Mouse (Mus musculus) heart, embryonic 13.5 days (tissue): ENCODE results near the gene Evx2. TPM values are rescaled to one million over a fixed set of nuclear protein-coding genes. Genes with fewer than 3 reads are reported as not detected.

ENCODE experiments used
- ATAC-seq: fragments of 200-750 bp; cut with Nextera tagmentation; 2 replicates; pipeline ENCODE4 v1.8.0; 2017; ENCODE audit warnings: moderate TSS enrichment; ENCODE audit not compliant: insufficient number of reproducible peaks, low FRiP score, low TSS enrichment; ENCODE audit errors: extremely low read depth
- H3K27ac ChIP-seq: fragments of 300-500 bp; sonication (generic); replicated peaks from 2 replicates; pipeline ENCODE4 v1.5.1; 2015; ENCODE audit warnings: moderate library complexity, mild to moderate bottlenecking, inconsistent platforms
- H3K27me3 ChIP-seq: fragments of 300-500 bp; sonication (generic); replicated peaks from 2 replicates; pipeline ENCODE4 v1.6.1; 2015; ENCODE audit warnings: mild to moderate bottlenecking, inconsistent platforms
- H3K36me3 ChIP-seq: fragments of 300-500 bp; sonication (generic); 2 replicates; pipeline ENCODE4 v1.6.1; 2015; ENCODE audit warnings: mild to moderate bottlenecking, inconsistent platforms
- H3K4me1 ChIP-seq: fragments of 300-500 bp; sonication (generic); 2 replicates; pipeline ENCODE4 v1.6.1; 2015; ENCODE audit warnings: inconsistent platforms
- H3K4me2 ChIP-seq: fragments of 300-500 bp; sonication (generic); 2 replicates; pipeline ENCODE4 v1.6.1; 2015; ENCODE audit warnings: inconsistent platforms, mild to moderate bottlenecking, moderate library complexity
- H3K4me3 ChIP-seq: fragments of 300-500 bp; sonication (generic); 2 replicates; pipeline ENCODE4 v1.5.1; 2015; ENCODE audit warnings: moderate library complexity, mild to moderate bottlenecking, inconsistent platforms
- H3K9ac ChIP-seq: fragments of 300-500 bp; sonication (generic); 2 replicates; pipeline ENCODE4 v1.6.1; 2015; ENCODE audit warnings: inconsistent platforms, mild to moderate bottlenecking, moderate library complexity
- H3K9me3 ChIP-seq: fragments of 300-500 bp; sonication (generic); 2 replicates; pipeline ENCODE4 v1.6.1; 2016; ENCODE audit warnings: inconsistent platforms
- WGBS: fragments of 180-500 bp; shearing (Covaris S2); methylation state at CpG from one replicate; pipeline ENCODE4 v1.1.7; 2015; ENCODE audit warnings: mixed read lengths; 5-methylcytosine and 5-hydroxymethylcytosine counted together
- polyA plus RNA-seq: library from polyadenylated mRNA; unstranded; fragments of >200 nt; fragmentation: Nextera tagmentation; extraction: Ambion mirVana; gene quantifications from 2 replicates; pipeline ENCODE4 v1.2.1, GENCODE M21; 2015

The Evx2 gene
- polyA plus RNA-seq, 1 experiment from 2014 or later, result not detected

DNA sequence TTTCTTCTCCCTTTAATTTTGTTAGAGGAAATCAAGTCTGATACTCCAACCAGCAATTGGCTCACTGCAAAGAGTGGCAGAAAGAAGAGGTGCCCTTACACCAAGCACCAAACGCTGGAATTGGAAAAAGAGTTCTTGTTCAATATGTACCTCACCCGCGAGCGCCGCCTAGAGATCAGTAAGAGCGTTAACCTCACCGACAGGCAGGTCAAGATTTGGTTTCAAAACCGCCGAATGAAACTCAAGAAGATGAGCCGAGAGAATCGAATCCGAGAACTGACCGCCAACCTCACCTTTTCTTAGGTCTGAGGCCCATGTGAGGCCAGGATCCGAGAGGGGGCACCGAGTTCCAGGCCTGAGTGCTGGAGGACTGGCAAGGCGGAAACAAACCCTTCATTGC is 34.7 kb upstream of the Evx2 start:
- Histone ChIP-seq H3K9me3 (no peaks in the 10 kb centered on the region), H3K4me1 (peaks cover 21% of the 10 kb centered on the region), H3K4me2 (no peak overlapping the region), H3K27ac (no peak overlapping the region), H3K4me3 (no peak overlapping the region), H3K27me3 (peaks cover 97% of the 10 kb centered on the region), H3K36me3 (no peaks in the 10 kb centered on the region), H3K9ac (no peak overlapping the region)
- ATAC-seq, result no peak
- WGBS, result 2% methylated on average over 16 of the region's 16 CpGs

DNA sequence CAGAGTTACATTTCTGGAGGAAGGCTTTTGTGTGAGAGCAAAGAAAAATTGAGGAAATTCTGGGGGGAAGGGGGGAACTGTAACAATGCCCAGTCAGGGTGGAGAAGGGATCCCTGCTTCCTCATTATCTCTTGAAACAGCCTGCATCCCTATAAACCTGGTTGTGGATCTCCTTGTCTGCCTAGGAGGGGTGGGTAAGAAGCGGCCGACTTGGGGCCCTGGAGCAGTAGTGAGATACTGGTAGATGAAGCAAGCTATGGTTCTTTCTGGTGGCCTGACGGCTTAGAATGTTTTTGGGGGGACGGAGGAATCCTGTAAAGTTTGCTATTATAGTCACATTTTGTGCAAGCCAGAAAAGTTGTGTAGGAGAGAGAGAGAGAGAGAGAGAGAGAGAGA is 34.1 kb upstream of the Evx2 start:
- Histone ChIP-seq H3K9ac (no peak overlapping the region), H3K27me3 (peaks cover 97% of the 10 kb centered on the region), H3K4me1 (peaks cover 19% of the 10 kb centered on the region), H3K36me3 (no peaks in the 10 kb centered on the region), H3K27ac (no peak overlapping the region), H3K4me2 (no peak overlapping the region), H3K4me3 (no peak overlapping the region), H3K9me3 (no peaks in the 10 kb centered on the region)
- ATAC-seq, result no peak
- 13% methylated on average over 4 of the region's 4 CpGs for WGBS

DNA sequence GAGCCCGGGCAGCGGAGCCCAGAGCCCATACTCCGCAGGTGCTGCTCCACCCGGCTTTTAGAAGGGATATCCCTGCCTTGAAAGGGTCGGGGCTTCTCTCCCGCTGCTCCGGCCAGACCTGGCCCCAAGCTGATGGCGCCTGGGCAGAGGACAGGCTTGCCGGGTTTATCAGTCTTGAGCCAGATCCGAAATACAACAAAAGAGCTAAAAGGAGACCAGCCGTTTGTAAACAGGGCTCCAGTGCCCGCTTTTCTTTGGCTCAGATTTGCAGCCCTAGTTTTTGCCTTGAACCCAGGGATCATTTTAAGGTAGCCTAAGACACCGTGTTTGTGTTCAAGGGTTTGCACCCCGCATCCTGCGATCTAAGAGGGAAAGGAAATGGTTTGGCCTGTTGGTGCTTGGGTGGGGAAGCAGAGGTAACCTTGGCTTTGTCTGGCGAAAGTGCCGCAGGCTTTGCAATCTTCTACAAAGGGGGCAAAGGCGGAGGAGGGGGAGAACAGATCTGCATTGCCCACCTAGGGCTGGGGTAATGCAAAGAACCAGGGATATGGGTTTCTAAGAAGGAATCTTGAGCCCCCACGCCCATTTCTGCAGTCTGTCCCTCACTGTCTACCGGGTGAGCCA is 33.6 kb upstream of the Evx2 start:
- peaks cover 14% of the 10 kb centered on the region for H3K4me1 ChIP-seq
- no peak overlapping the region for H3K4me2 ChIP-seq
- no peak overlapping the region for H3K4me3 ChIP-seq
- no peak overlapping the region for H3K27ac ChIP-seq
- 1% methylated on average over 20 of the region's 20 CpGs for WGBS
- no peak overlapping the region for H3K9ac ChIP-seq
- no peaks in the 10 kb centered on the region for H3K9me3 ChIP-seq
- H3K36me3 ChIP-seq, result no peaks in the 10 kb centered on the region
- peaks cover 97% of the 10 kb centered on the region for H3K27me3 ChIP-seq
- ATAC-seq, result no peak

DNA sequence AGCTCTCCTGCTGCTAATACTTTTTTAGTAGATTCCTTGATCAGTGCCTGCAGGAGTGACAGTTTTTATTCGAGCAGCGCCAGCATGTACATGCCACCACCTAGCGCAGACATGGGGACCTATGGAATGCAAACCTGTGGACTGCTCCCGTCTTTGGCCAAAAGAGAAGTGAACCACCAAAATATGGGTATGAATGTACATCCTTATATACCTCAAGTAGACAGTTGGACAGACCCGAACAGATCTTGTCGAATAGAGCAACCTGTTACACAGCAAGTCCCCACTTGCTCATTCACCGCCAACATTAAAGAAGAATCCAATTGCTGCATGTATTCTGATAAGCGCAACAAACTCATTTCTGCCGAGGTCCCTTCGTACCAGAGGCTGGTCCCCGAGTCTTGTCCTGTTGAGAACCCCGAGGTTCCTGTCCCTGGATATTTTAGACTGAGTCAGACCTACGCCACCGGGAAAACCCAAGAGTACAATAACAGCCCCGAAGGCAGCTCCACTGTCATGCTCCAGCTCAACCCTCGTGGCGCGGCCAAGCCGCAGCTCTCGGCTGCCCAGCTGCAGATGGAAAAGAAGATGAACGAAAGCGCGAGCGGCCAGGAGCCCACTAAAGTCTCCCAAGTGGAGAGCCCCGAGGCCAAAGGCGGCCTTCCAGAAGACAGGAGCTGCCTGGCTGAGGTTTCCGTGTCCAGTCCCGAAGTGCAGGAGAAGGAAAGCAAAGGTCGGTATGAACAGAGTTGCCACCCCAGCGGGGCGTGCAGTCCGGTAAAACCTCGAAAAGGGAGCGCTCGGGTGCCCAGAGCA is 32.8 kb upstream of the Evx2 start:
- no peak overlapping the region for H3K4me3 ChIP-seq
- H3K9ac ChIP-seq, result no peak overlapping the region
- no peak; the same call in 1 of the 2 replicates for ATAC-seq
- H3K27me3 ChIP-seq, result peaks cover 97% of the 10 kb centered on the region
- H3K4me1 ChIP-seq, result peaks cover 8% of the 10 kb centered on the region
- WGBS, result 4% methylated on average over 35 of the region's 35 CpGs
- no peak overlapping the region for H3K27ac ChIP-seq
- no peak overlapping the region for H3K4me2 ChIP-seq
- H3K36me3 ChIP-seq, result no peaks in the 10 kb centered on the region
- H3K9me3 ChIP-seq, result no peaks in the 10 kb centered on the region

DNA sequence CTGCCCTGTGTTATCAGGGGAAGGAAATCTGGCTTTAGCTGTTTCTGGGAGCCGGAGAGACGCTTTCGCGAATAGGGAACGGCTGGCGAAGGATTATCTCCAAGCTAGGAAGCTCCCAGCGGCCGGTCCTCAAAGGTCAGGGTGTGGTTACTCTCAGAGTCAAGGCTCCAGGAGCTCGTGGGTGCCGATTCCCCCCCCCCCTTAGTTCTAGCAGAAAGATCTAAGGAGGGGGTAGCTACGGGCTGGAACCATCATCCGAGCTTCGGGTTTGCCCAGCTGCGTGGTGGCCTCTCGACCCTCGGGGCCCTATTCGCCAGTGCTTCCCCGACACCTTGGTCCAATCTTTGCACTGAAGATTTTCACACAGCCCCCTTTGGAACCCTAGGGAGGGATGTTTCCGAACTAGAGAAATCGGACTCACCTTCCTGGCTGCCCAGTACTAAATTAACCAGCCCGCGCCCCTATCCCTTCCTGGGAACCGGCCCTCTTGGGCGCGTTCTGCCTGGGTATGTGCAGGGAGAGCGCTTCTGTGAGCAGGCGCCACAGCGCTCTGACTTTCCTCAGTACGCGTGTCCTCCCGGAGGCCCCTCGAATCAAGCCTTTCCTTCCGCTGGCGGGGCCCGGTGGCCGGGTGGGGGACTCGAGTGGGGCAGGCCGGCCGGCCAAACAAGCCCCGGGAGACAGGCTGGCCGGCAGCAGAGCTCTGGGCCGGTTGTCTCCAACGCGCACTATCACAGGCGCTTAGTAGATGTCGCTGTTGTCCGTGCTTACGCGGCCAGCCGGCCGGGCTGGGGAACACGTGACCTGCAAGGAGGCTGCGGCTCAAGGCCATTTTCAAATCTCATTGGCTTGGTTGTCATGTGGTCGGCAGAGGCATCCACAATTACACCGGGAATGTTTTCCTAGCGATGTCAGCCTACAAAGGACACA is 31.9 kb upstream of the Evx2 start, which contains the start of gene Hoxd10:
Hoxd10 (plus strand) TSS at position 903 of the 930 bp plus-strand sequence.
- Histone ChIP-seq H3K9me3 (no peaks in the 10 kb centered on the region), H3K27me3 (peaks cover 97% of the 10 kb centered on the region)

DNA sequence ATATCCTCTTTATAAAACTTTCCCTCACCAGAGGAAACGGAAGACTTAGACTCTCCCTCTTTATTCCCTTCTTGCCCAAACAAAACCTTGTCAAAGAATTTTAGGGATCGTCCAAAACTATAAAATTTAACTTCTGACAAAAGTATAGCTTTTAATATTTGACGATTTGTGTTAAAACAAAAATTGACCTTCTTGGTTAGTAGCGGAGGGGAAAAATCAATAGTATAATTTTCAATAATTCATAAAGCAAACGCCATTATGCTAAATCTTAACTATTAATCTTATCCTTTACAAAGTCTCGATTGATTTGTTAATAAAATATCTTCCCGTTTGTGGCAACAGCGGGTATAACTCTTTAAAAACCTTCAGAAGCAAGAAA is 31.0 kb upstream of the Evx2 start:
- no peak for ATAC-seq
- Histone ChIP-seq H3K9ac (no peak overlapping the region), H3K36me3 (no peaks in the 10 kb centered on the region)

More for the DNA sequence above, 31.9 kb upstream of the Evx2 start, which contains the start of gene Hoxd10:
- peak within 1 kb of the TSS; percentile 30 for H3K4me3 ChIP-seq
- peaks cover 8% of the 10 kb centered on the region for H3K4me1 ChIP-seq
- no peaks in the 10 kb centered on the region for H3K36me3 ChIP-seq
- H3K27ac ChIP-seq, result no peak within 1 kb of the TSS
- H3K4me2 ChIP-seq, result peak within 1 kb of the TSS; percentile 48
- no peak within 1 kb of the TSS for H3K9ac ChIP-seq
- 1% methylated on average over 56 of the region's 56 CpGs for WGBS
- no peak; the same call in 1 of the 2 replicates for ATAC-seq

DNA sequence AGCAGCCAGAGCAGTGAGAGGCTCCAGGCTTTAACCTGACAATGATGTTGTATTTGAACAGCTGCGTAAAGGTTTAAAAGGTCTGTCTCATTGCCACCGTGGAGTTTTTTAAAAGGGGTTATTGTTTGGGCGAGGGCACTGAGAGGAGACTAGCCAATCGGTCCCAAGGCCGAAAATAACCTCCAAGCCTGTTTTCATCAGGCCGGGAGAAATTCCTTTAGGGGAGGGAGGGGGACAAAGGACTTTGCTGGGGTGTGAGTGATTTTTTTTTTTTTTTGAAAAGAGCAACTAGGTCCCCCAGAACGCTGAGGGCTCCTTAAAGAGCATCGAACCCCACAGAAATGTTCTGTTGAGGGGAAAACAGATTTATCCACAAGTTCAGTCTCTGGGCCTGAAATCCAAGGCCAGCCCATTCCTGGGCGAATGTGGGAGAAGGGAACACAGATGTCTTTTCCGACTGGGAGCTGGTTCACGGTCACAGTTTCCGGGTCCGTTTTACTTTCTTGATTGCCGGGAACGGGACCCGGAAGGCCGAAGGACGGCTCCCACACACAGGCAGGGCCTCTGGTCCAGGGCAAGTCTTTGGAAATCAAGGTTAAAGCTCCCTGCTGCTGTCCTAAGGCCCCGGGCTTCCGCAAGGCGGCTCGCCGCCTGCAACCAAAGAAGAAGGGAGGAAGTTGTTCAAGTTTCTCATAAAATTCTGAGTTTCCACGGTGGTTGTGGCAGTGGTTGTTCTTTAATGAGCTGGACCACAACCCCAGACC is 30.4 kb upstream of the Evx2 start:
- Histone ChIP-seq H3K4me1 (peaks cover 8% of the 10 kb centered on the region), H3K36me3 (no peaks in the 10 kb centered on the region), H3K9ac (no peak overlapping the region), H3K4me2 (no peak overlapping the region), H3K9me3 (no peaks in the 10 kb centered on the region), H3K27ac (no peak overlapping the region), H3K27me3 (peaks cover 96% of the 10 kb centered on the region), H3K4me3 (no peak overlapping the region)
- ATAC-seq, result no peak
- 1% methylated on average over 24 of the region's 24 CpGs for WGBS

More for the DNA sequence above, 31.0 kb upstream of the Evx2 start:
- no peaks in the 10 kb centered on the region for H3K9me3 ChIP-seq
- no peak overlapping the region for H3K27ac ChIP-seq
- H3K4me1 ChIP-seq, result peaks cover 8% of the 10 kb centered on the region
- no peak overlapping the region for H3K4me2 ChIP-seq
- H3K27me3 ChIP-seq, result peaks cover 96% of the 10 kb centered on the region
- H3K4me3 ChIP-seq, result no peak overlapping the region
- 5% methylated on average over 8 of the region's 8 CpGs for WGBS

DNA sequence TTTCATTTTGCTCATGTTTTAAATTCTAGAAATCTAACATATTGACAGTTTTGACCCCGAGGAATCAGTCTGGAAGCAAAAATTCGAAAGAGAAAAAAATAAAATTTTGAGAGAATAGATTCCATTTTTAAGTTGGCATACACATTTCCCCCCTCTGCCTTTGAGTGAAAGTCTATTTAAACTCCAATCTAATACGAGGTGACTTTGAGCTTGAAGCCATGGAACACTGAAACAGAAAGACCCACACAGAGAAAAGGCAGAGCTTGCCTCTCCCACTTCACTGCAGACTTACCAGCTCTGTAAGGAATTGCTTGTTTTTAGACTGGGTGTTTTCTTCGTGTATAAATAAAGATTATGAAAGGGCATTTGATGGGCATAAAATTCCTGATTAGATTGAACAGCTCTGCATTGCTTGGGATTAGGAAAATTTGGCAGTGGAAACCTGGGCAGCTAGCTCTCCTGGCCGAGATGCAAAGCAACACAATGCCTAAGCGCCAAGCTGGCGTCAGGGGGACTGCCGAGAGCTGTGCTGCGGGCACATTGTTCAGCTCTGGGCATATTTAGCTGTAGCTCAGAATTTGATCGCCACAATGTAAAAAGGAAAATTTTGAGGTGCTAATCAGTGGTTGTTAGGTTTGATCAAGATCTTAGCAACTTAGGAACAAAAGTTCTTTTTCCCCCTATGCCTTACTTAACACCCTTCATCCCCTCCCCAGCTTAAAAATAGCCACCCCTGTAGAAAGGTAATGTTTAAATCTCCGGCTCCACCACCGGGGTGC is 29.6 kb upstream of the Evx2 start:
- no peak overlapping the region for H3K4me2 ChIP-seq
- H3K27ac ChIP-seq, result no peak overlapping the region
- no peaks in the 10 kb centered on the region for H3K9me3 ChIP-seq
- ATAC-seq, result no peak
- no peak overlapping the region for H3K9ac ChIP-seq
- H3K4me3 ChIP-seq, result no peak overlapping the region
- peaks cover 96% of the 10 kb centered on the region for H3K27me3 ChIP-seq
- no peaks in the 10 kb centered on the region for H3K36me3 ChIP-seq
- WGBS, result 5% methylated on average over 12 of the region's 12 CpGs
- H3K4me1 ChIP-seq, result peaks cover 8% of the 10 kb centered on the region

DNA sequence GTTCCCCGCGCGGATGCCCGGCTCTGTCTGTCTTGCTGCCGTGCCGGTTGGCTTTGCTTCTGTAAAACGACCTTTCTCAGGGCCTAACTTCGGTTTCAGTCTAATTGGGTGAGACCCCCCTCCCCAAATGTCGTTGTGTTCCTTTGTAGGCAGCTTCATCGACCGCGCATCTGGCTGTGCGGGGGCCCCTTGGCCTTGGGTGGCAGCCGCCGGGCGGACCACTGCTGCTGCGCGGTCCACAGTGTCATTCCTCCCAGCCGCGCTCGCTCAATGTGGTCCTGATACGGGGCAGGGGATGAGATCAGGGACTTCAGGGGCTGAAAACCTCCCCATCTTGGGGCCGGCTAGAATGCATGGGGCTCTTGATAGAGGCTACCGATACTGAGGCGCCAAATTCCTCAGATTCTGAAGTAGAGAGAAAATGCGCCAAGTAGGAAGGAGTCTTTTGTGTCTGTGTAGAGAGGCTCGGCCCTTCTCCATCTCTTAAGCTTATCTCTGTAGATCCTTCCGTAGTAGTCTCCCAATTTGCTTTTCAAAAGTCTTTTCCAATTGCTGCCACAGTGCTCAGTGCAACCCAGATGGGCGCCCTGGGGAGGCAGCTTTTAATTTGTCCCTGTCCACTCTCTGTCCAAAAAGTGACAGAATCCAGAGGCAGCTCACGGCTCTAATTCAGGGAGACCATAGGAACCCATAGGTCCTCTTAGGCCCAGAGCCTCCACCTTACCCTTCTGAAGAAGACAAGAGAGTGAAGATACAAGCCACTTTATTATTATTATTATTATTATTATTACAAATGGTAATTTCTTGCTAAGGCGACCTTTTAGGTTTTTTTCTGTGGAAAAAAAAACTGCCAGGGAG is 28.6 kb upstream of the Evx2 start:
- H3K4me2 ChIP-seq, result no peak overlapping the region
- no peak overlapping the region for H3K27ac ChIP-seq
- peaks cover 9% of the 10 kb centered on the region for H3K4me1 ChIP-seq
- H3K27me3 ChIP-seq, result peaks cover 96% of the 10 kb centered on the region
- no peaks in the 10 kb centered on the region for H3K9me3 ChIP-seq
- H3K4me3 ChIP-seq, result no peak overlapping the region
- H3K36me3 ChIP-seq, result no peaks in the 10 kb centered on the region
- ATAC-seq, result no peak
- 2% methylated on average over 31 of the region's 31 CpGs for WGBS
- no peak overlapping the region for H3K9ac ChIP-seq
